In genomic region chr7:16978173-16978572, GRCm38 (mm10) we compare ENCODE assay signal across 22 mouse cellular contexts. TPM values are rescaled to one million over a fixed set of nuclear protein-coding genes. Genes with fewer than 3 reads are reported as not detected.
"Had no signal": no experiment of that assay in that cellular context is flagged by ENCODE, and none has a peak within 500 bp of the region (broad histone marks: within the 10 kb centered on the region; RNA-seq: fewer than 3 reads in every experiment).

No protein-coding gene starts in this region.

- ATAC-seq: lung, postnatal 0 days; midbrain, embryonic 13.5 days; midbrain, embryonic 15.5 days had no signal

- H3K4me2 ChIP-seq: lung, embryonic 15.5 days; midbrain, embryonic 11.5 days; midbrain, embryonic 13.5 days; midbrain, embryonic 15.5 days; neural tube, embryonic 12.5 days had no signal

- H3K4me3 ChIP-seq: lung, embryonic 15.5 days; megakaryocyte, embryonic 14.5 days; midbrain, embryonic 13.5 days; midbrain, embryonic 15.5 days; neural tube, embryonic 12.5 days had no signal

- H3K9ac ChIP-seq: lung, embryonic 15.5 days; midbrain, embryonic 13.5 days; midbrain, embryonic 15.5 days; neural tube, embryonic 12.5 days had no signal

- DNase-seq: lung, adult 2 months; lung, postnatal 14 days; lung, postnatal 36 days; retina, postnatal 1 day; right cerebral cortex, adult 18-20 months; right cerebral cortex, postnatal 25 days; right cerebral cortex, postnatal 4 days; spleen, adult 18-20 months; thymus, adult 18-20 months; thymus, postnatal 14 days; thymus, postnatal 36 days had no signal

- H3K36me3 ChIP-seq: lung, embryonic 15.5 days; midbrain, embryonic 13.5 days; midbrain, embryonic 15.5 days; neural tube, embryonic 12.5 days had no signal

- H3K27me3 ChIP-seq: lung, embryonic 15.5 days; megakaryocyte, embryonic 14.5 days; midbrain, embryonic 13.5 days; midbrain, embryonic 15.5 days; neural tube, embryonic 12.5 days had no signal

- H3K27ac ChIP-seq: lung, embryonic 15.5 days; macrophage; midbrain, embryonic 13.5 days; midbrain, embryonic 15.5 days; neural tube, embryonic 12.5 days had no signal

- H3K9me3 ChIP-seq: lung, embryonic 15.5 days; megakaryocyte, embryonic 14.5 days; midbrain, embryonic 13.5 days; midbrain, embryonic 15.5 days; neural tube, embryonic 12.5 days had no signal

RNA-seq across cellular contexts. Expression of gene Gm42372, which starts 4.7 kb away (rescaled TPM):
- polyA plus RNA-seq: macrophage had no signal

RNA-seq across cellular contexts. Expression of gene Ccdc8, which starts 14.3 kb away (rescaled TPM):
- total RNA-seq: neutrophil, adult 5-6 weeks had no signal

RNA-seq across cellular contexts. Expression of gene Pnmal1, which starts 18.7 kb away (rescaled TPM):
- total RNA-seq: megakaryocyte progenitor cell, adult 5-6 weeks; monocyte, adult 5-6 weeks; neutrophil, adult 5-6 weeks had no signal
- polyA plus RNA-seq: lung, adult 2 months; lung, postnatal 0 days; macrophage had no signal

RNA-seq across cellular contexts. Expression of gene Pnmal2, which starts 33.7 kb away (rescaled TPM):
- total RNA-seq: megakaryocyte progenitor cell, adult 5-6 weeks; monocyte, adult 5-6 weeks; neutrophil, adult 5-6 weeks had no signal
- polyA plus RNA-seq: macrophage had no signal
